Mouse (Mus musculus) ovary, postnatal 14 days (tissue): ENCODE data around the gene Robo1.

Experiments
- DNase-seq: peaks from one replicate; pipeline ENCODE4 v3.0.0; 2022; ENCODE audit warnings: low spot score

The Robo1 gene

DNA sequence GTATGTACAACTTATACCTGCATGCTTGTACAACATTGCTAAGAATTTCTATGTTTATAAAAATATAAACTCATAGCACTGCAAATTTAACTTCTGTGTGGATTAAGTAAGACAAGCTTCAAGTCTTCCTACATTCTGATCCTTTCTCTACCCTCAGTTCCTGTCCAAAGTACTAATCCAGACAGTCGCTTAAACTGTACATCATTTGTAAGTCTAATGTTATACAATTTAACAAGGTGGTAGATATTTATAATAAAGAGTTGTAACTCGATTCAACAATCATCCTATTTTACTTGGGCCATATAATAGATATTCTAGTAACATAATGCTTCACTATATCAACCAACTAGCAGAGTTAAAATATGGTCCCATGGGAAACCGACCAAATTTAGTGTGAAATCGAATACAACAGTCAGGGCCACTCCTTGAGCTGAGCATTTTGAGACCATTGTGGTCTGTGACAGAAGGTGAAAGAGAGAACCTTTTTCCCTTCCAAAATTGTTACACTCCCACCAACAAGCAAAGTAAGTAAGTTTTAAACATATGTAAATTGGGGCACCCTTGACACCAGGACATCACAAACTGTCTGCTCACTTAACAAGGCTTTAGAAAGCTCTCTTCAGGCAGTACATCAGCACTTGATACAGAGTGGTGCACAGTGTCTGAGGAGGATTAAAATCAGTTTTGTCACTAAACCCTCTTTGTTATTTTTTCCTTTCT lies 295.5 kb downstream of the Robo1 start:
- no peak for DNase-seq

DNA sequence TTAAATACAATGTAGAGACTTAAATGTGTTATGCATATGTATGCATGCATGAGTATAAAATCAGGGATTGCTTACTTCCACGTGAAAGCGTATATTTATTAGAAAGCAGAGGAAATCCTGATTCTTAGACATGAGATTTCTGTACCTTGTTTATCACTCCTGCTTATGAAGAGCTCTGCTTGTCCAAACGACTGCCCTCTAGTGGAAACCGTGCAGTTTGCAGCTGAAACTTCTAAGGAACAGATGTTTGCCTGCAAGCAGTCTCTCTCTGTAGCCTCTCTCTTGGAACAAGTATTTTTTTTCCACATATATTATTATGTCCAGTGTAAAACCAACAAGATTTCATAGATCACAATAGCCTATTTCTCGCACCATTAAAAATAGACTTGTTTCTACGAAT lies 297.0 kb downstream of the Robo1 start:
- peak; percentile 63 for DNase-seq

DNA sequence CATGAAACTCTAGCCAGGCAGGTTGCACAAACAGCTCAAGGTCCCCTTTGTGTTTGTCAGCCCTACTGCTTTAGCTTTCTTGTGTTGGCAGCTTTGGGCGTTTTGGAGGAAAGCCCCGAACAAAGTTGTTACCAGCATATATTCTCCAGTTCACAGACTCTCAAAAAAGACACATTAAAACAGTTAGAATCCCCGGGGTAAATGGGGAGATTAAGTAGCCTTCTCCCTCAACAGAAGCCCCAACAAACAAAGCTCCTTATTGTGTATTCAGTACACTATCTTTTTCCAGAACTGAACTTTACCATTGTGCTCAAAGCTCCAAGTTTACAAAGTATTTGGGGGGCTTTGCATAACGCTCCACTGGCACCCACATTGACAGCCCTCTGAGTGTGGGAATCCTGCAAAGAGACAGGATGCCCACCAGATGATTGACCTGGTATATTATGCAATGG lies 302.6 kb downstream of the Robo1 start:
- no peak for DNase-seq

DNA sequence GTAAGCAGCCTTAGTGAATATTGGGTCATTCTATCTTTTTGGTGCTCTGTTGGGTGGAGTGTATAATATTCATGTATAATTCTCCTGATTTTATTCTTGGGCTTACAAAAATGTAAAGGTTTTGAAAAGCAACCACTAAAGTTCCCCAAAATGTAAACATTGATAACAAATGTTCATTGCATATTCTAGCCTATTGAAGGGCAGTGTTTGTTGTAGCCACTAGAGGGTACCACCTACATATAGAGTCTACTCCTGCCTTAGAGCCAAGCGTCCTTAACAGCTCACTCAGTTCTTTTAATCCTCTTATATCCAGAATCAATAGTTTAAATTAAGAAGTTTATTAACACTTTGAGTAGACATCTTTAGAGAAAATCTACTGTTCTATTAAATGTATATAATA lies 306.8 kb downstream of the Robo1 start:
- DNase-seq, result no peak

- no peak for DNase-seq
These were observed 307.3 kb downstream of the Robo1 start for GRCm38 (mm10) chr16:72615360-72615759.

DNA sequence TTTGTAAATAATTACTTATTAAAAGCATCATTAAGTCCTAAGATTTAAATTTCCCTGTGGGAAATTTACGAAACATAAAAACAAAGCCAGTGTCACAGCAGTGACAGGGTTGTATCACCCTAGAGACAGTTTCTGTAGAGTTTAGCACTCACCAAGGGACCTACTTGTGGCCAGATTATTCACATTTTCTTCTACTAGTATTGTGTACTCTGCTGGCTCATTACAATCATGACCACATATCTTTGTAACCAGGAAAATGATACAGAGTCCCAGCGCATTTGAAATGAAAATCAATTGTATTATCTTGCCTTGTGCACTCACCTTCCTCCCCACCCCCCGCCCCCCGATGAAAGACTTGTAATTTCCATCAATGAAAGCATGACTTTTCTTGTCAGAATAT lies 314.3 kb downstream of the Robo1 start:
- no peak for DNase-seq

GRCm38 (mm10) chr16:72622868-72623267 lies 314.8 kb downstream of the Robo1 start:
- no peak for DNase-seq

GRCm38 (mm10) chr16:72633846-72634245 lies 325.7 kb downstream of the Robo1 start:
- no peak for DNase-seq

DNA sequence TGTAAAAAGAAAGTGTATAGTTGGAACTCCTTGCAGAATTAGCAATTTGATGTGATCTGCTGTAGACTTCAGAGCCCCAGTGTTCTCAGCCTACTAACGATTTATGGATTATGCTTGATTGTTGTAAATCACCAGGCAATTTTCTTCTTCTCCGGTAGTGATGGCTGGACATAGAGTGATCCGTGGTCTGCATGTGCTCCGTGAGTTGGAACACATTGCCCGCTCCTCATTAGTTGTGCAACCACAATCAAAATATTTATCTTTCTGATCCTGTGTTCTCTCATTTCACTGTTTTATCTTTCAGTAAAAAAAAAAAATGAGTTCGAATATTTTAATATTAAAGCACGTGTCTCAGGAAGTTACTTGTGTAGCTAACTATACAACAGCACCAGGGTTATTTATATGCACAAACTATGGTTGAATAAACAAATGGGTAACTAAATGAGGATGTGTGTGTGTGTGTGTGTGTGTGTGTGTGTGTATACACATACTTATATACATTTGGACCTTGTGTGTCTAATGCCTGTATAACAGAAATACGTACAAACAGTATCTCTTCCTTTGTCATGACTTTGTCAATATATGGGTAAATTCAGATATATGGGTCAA lies 331.3 kb downstream of the Robo1 start:
- DNase-seq, result no peak

GRCm38 (mm10) chr16:72640932-72641811 lies 333.1 kb downstream of the Robo1 start:
- no peak for DNase-seq

- DNase-seq, result no peak
These were observed 337.8 kb downstream of the Robo1 start for GRCm38 (mm10) chr16:72645890-72646289.

DNA sequence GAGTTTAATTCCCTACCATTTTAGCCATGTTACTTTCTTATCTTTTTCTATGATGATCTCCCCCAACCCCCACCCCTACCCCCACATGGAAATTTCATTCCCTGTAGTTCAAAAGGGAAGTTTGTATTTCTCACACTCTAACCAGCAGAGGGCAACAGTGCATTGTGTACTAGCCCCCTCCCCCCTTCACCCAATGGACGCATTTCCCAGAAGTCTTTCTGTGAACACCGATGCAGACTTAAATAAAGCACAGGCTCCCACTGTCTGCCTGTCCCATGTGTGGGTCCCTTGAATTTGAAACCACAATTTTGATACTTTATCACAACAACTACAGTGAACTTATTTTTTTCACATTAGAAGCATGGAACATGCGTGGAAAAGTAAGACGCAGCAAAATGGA lies 341.2 kb downstream of the Robo1 start:
- peak; percentile 6 for DNase-seq

DNA sequence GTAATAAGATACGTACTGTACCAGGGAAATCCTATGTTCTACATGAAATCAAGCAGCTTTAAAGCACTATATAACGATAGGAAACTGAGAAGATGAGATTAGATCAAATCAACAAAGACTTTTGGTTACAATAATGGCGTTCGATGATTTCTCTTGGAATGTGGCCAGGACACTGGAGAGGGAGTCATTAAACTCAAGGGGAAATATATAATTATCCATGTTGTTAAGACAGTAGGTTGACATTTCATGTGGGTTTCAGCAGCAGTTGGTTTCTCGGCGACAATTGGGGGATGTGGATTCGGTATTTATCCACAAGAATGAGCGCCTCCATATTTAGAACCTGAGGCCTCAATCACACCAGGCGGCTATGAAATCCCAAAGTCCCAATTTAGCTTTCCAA lies 347.3 kb downstream of the Robo1 start:
- no peak for DNase-seq

GRCm38 (mm10) chr16:72662837-72663350 lies 354.8 kb downstream of the Robo1 start:
- peak; percentile 62 for DNase-seq

DNA sequence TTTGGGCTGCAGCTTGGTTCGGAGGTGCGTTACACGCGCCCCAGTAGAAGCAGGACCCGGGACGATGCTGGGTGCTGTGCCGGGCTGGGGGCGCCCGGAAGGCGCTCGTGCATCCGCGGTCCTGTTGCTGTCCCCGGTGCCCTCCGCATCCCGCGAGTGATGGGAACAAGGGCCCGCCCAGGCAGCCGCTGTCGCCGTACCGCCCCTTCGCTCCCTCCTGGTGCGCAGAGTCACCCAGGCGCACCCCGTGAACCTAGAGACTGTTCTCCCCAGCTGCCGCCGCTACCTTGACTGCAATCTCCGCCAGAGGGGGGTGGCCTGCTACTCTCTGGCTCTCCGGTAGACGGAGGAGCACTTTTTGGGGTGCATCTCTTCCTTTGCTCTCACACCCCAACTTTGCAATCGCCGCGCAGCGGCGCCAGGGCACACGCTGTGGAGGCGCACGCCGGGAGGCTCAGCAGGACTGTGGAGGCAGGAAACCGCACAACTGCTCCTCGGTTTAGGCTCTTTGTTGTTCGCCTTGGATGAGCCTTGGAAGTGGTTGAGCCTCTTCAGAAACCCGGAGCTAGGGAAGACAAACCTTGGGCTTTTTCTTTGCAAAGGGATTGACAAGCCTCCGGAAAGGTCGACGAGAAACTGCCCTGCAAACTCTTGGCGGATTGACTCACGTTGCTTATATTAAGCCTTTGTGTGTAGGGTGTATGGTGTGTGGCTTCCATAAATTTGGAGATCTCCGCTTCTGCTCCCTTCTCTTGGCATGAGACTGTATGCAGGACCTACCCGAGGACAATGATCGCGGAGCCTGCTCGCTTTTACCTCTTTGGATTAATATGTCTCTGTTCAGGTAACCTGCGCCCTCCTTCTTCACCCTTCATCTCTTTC lies 355.5 kb downstream of the Robo1 start:
- DNase-seq, result peak; percentile 22

DNA sequence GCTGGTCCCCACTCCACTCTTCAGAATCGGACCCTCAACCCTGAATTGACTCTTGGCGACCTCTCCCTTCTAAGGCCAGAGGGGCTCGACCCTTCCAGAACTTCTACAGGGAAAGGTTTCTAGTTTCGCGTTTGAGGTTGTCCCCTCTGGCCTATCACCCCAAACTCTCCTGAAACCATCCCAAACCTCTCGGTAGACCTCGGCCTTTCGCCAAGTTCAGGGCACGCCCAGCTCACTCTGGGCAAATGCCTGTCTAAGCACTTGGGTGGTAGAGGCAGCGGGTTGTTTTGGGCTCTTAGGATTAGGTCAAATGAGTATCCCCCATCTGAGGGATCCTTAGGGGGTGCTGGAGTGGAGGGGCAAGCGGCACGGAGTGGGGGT lies 356.1 kb downstream of the Robo1 start:
- no peak for DNase-seq

GRCm38 (mm10) chr16:72664806-72665205 lies 356.7 kb downstream of the Robo1 start:
- DNase-seq, result no peak

GRCm38 (mm10) chr16:72665454-72665853 lies 357.3 kb downstream of the Robo1 start:
- DNase-seq, result no peak

DNA sequence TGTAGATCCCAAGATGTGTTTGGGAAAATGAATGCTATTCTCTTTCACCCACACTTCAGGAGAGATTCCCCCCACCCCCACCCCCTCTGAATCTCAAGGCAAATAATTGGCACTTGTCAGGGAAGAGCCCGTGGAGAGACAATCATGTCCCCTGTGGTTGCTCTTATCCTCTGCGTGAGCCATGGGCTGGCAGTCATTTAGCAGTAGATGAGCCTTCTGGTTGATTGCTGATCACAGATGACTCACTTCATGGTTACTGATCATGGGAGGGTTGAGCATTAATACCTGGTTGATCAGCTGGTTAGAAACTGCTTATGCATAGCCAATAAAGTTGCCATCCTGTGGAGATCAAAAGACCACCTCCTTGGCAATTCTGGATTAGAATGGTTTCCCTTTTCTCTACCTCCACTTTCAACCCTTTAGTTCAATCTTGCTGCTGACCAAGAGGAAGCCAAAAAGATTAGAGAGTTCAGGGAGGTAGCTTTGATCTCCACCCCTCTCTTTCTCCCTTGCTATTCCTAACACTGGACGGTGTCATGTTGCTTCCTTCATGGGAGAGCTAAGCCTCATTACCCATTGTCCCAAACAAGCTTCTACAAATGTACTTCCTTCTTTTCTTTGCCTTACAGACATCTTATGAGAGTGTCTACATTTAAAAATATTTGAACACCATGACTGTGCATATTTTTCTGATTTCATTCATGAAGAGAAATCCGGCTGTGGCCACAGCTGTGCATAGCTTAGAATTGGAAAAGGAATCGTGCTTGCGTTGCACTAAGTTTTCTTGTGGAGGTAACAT lies 362.3 kb downstream of the Robo1 start:
- no peak for DNase-seq

GRCm38 (mm10) chr16:72677234-72677633 lies 369.1 kb downstream of the Robo1 start:
- no peak for DNase-seq

- DNase-seq, result no peak
These were observed 370.3 kb downstream of the Robo1 start for GRCm38 (mm10) chr16:72678450-72678849.
